Mouse (Mus musculus): Measurements from ENCODE around the gene Ogn. TPM values are rescaled to one million over a fixed set of nuclear protein-coding genes. Genes with fewer than 3 reads are reported as not detected.

Ogn gene
- polyA plus RNA-seq, 1 experiment from 2014 or later = 54.3 TPM

DNA sequence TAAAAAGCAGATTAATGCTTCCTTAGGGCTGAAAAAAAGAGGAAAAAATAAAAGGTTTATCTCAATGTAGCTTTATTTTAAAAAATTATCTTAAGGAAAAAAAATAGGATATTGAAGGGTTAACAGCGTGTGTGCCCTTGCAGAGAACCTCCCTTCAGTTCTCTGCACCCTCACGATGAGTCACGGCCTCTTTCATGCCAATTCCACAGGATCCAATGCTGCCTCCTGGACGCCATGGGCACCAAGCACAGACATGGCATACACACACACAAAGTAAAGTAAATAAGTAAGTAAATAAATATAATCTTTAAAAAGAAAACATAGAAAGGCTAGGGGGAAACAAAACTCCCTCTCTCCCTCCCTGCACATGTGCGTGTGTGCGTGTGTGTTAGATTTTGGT is 34.8 kb downstream of the Ogn start:
- DNase-seq (ENCODE audit: low spot score) = no peak
- WGBS = 64% methylated on average over 6 of the region's 6 CpGs

DNA sequence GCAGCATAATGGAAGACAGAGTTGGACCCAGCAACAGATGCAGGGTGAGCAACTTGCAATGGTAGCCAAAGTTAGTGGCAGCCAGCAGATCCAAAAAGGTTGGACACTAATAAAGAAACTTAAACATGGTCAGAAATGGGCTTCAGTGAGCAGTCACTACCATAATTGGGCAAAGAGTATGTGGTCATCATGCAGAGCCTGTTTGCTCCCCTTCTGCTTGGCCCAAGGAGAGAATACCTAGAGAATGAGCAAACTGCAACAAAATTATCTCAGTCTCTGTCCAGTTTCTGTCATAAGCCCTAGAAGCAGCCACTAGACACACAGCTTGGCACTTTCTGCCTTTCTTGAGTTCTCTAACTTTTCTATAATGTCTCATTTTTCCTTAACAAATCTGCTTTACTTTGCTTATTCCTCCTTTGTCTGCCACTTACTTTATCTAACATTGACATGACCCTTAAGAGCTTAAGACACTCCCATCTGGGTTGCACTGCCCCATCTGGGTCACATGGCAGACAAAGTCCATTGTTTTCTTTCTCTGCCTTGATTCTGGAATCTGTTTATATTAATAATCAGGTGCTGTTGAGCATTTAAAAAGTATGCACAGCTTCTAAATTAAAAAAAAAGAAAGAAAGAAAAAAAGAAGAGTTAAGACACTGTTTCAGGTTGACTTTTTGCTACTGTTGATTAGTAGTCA is 36.0 kb downstream of the Ogn start:
- Histone ChIP-seq H3K27ac (no peak overlapping the region), H3K4me3 (replicated peaks; ENCODE audit: low read depth, low read length) (no peak overlapping the region)
- no peak for TF ChIP-seq CTCF (IDR thresholded peaks at IDR 0.05; ENCODE audit: low read depth)

More for the DNA sequence above, 34.8 kb downstream of the Ogn start:
- Histone ChIP-seq H3K9ac (ENCODE audit: low read depth, low read length) (no peak overlapping the region), H3K4me3 (replicated peaks; ENCODE audit: low read depth, low read length) (no peak overlapping the region), H3K4me1 (replicated peaks; ENCODE audit: insufficient read depth, low read length) (no peaks in the 10 kb centered on the region), H3K27me3 (ENCODE audit: insufficient read depth, low read length) (no peaks in the 10 kb centered on the region), H3K36me3 (ENCODE audit: insufficient read depth, low read length) (no peaks in the 10 kb centered on the region), H3K9me3 (replicated peaks; ENCODE audit: low read length) (no peaks in the 10 kb centered on the region), H3K27ac (no peak overlapping the region), H3K4me2 (ENCODE audit: low read length) (no peak overlapping the region)
- ATAC-seq (replicated peaks; ENCODE audit: low FRiP score, low read depth) = no peak
- TF ChIP-seq CTCF (IDR thresholded peaks at IDR 0.05; ENCODE audit: low read depth) = no peak

DNA sequence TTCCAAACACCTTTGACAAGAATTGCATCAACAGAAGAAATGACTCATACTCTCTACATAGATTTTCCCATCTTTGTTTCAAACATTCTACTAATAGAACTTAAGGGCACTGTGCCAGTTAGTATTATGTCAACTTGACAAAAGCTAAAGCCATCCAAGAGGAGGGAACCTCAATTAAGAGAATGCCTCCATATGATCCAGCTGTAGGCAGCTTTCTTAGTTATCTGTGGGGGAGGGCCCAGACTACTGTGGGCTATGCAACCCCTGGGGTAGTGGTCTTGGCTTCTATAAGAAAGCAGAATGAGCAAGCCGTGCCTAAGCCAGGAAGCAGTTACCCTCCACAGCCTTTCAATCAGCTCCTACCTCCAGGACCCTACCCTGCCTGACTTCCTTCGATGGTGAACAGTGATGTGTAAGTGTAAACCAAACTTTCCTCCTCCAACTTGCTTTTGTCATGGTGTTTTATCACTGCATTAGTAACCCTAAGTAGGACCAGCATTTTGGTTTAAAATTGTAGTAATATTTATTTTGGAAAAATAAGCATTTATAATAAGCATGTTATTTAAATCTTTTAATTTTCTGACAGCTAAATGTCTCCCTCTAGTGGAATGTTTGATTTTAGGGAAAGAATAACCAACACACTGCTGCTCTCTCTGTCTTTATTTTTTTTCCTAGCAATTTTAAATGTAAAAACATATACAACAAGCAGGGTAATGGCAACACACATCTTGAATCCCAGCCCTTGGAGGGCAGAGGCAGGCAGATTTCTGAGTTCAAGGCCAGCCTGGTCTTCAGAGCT is 37.1 kb downstream of the Ogn start:
- TF ChIP-seq CTCF (IDR thresholded peaks at IDR 0.05; ENCODE audit: low read depth) = peak; percentile 77
- Histone ChIP-seq H3K36me3 (ENCODE audit: insufficient read depth, low read length) (no peaks in the 10 kb centered on the region), H3K9me3 (replicated peaks; ENCODE audit: low read length) (no peaks in the 10 kb centered on the region), H3K27ac (no peak overlapping the region), H3K27me3 (ENCODE audit: insufficient read depth, low read length) (no peaks in the 10 kb centered on the region), H3K4me3 (replicated peaks; ENCODE audit: low read depth, low read length) (no peak overlapping the region), H3K4me2 (ENCODE audit: low read length) (no peak overlapping the region), H3K4me1 (replicated peaks; ENCODE audit: insufficient read depth, low read length) (no peaks in the 10 kb centered on the region), H3K9ac (ENCODE audit: low read depth, low read length) (no peak overlapping the region)
- no peak; the same call in 1 of the 2 replicates for ATAC-seq (replicated peaks; ENCODE audit: low FRiP score, low read depth)
- WGBS = 72% methylated on average over 2 of the region's 2 CpGs
- peak; percentile 69 for DNase-seq (ENCODE audit: low spot score)

More for the DNA sequence above, 36.0 kb downstream of the Ogn start:
- Histone ChIP-seq H3K36me3 (ENCODE audit: insufficient read depth, low read length) (no peaks in the 10 kb centered on the region), H3K4me1 (replicated peaks; ENCODE audit: insufficient read depth, low read length) (no peaks in the 10 kb centered on the region), H3K9ac (ENCODE audit: low read depth, low read length) (no peak overlapping the region), H3K27me3 (ENCODE audit: insufficient read depth, low read length) (no peaks in the 10 kb centered on the region), H3K4me2 (ENCODE audit: low read length) (no peak overlapping the region), H3K9me3 (replicated peaks; ENCODE audit: low read length) (no peaks in the 10 kb centered on the region)
- DNase-seq (ENCODE audit: low spot score) (no peak), ATAC-seq (replicated peaks; ENCODE audit: low FRiP score, low read depth) (no peak)

DNA sequence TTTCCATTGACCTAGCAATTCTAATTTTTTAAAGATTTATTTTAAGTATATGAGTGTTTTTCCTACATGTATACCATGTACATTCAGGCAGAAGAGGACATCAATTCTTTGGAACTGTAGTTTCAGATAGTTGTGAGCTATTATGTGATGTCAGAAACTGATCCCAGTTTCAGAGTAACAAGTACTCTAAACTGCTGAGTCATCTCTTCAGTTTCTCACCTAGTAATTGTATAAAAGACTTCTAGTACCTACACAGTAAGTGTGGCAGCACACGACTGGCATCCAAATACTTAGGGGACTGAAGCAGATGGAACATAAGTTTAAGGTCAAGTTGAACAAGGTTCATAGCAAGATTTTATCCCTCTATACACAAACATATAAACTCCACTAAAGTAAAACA is 38.2 kb downstream of the Ogn start:
- WGBS = 91% methylated on average over 1 of the region's 1 CpGs
- no peaks in the 10 kb centered on the region for H3K36me3 ChIP-seq (ENCODE audit: insufficient read depth, low read length)
- H3K27me3 ChIP-seq (ENCODE audit: insufficient read depth, low read length) = no peaks in the 10 kb centered on the region
- no peak overlapping the region for H3K9ac ChIP-seq (ENCODE audit: low read depth, low read length)
- H3K4me1 ChIP-seq (replicated peaks; ENCODE audit: insufficient read depth, low read length) = no peaks in the 10 kb centered on the region
- H3K4me2 ChIP-seq (ENCODE audit: low read length) = no peak overlapping the region
- no peak for TF ChIP-seq CTCF (IDR thresholded peaks at IDR 0.05; ENCODE audit: low read depth)
- H3K9me3 ChIP-seq (replicated peaks; ENCODE audit: low read length) = no peaks in the 10 kb centered on the region
- DNase-seq (ENCODE audit: low spot score) (no peak), ATAC-seq (replicated peaks; ENCODE audit: low FRiP score, low read depth) (no peak)
- H3K27ac ChIP-seq = no peak overlapping the region
- no peak overlapping the region for H3K4me3 ChIP-seq (replicated peaks; ENCODE audit: low read depth, low read length)

DNA sequence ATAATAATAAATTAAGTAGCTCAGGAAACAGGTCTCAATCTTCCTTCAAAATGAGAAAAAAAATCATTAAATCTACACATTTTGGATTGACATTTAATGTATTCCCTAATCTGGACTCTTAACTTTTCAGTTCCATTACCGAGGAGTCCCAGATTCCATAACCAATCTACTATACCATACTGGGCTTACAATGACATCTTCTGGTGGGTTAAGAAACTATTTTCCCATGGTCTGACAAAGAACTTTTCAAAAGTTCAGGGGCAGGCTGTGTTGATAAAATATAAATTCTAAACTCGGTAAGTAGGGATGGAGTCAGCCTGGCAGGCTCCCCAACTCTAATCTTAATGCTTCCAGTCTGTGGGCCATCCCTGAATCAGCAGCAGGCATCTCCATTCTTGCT is 43.3 kb downstream of the Ogn start:
- Histone ChIP-seq H3K4me1 (replicated peaks; ENCODE audit: insufficient read depth, low read length) (0 out of 2 replicates have a peak, but pooled peaks cover 6% of the 10 kb centered on the region), H3K36me3 (ENCODE audit: insufficient read depth, low read length) (no peaks in the 10 kb centered on the region), H3K4me3 (replicated peaks; ENCODE audit: low read depth, low read length) (no peak overlapping the region), H3K4me2 (ENCODE audit: low read length) (no peak overlapping the region), H3K9ac (ENCODE audit: low read depth, low read length) (no peak overlapping the region), H3K27ac (no peak overlapping the region), H3K27me3 (ENCODE audit: insufficient read depth, low read length) (no peaks in the 10 kb centered on the region), H3K9me3 (replicated peaks; ENCODE audit: low read length) (no peaks in the 10 kb centered on the region)
- DNase-seq (ENCODE audit: low spot score) (peak; percentile 29), ATAC-seq (replicated peaks; ENCODE audit: low FRiP score, low read depth) (no peak)
- peak; percentile 32; the same call in 1 of the 2 replicates for TF ChIP-seq CTCF (IDR thresholded peaks at IDR 0.05; ENCODE audit: low read depth)
- 39% methylated on average over 2 of the region's 2 CpGs for WGBS

DNA sequence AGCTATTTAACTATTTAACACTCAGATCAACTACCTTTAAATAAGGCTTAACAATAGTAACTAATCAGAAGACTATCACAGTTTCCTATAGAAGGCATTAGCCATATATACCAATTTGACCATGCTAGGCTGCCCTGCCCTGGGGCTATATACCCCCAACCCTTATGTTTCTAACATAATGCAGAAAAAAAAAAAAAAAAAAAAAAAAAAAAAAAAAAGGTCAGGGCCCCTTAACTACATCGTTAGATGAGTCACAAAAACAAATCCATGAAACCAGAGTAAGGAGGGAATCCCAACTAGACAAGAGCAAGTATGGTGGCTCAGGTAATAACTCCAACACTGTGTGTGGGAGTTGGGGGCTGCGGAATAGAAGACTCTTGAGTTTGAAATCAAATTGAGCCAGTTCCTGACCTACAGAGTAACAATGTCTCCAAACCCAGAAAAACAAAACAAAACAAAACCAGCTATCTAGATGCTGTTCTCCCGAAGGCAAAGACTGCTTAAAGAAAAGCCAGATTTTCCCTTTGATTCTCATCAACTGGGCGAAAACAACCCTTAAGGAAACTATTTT is 44.0 kb downstream of the Ogn start:
- peak overlapping the region; percentile 60 for H3K9ac ChIP-seq (ENCODE audit: low read depth, low read length)
- no peak overlapping the region for H3K27ac ChIP-seq
- H3K4me1 ChIP-seq (replicated peaks; ENCODE audit: insufficient read depth, low read length) = 0 out of 2 replicates have a peak, but pooled peaks cover 6% of the 10 kb centered on the region
- H3K36me3 ChIP-seq (ENCODE audit: insufficient read depth, low read length) = no peaks in the 10 kb centered on the region
- H3K9me3 ChIP-seq (replicated peaks; ENCODE audit: low read length) = no peaks in the 10 kb centered on the region
- ATAC-seq (replicated peaks; ENCODE audit: low FRiP score, low read depth) = no peak
- no peak for TF ChIP-seq CTCF (IDR thresholded peaks at IDR 0.05; ENCODE audit: low read depth)
- peak overlapping the region; percentile 77 for H3K4me3 ChIP-seq (replicated peaks; ENCODE audit: low read depth, low read length)
- WGBS = 0% methylated on average over 4 of the region's 4 CpGs
- peak overlapping the region; percentile 91 for H3K4me2 ChIP-seq (ENCODE audit: low read length)
- H3K27me3 ChIP-seq (ENCODE audit: insufficient read depth, low read length) = no peaks in the 10 kb centered on the region
- DNase-seq (ENCODE audit: low spot score) = no peak
